Mouse (Mus musculus): ENCODE measurements around the gene Rpa2. TPM values are rescaled to one million over a fixed set of nuclear protein-coding genes. Genes with fewer than 3 reads are reported as not detected.
"Not testable (repeated sequence)": the region's sequence is repeated elsewhere in the genome, so short reads cannot be mapped to it uniquely, and the experiment has no call there.

The Rpa2 gene
- total RNA-seq, 2 experiments from 2014 or later = 10.8 to 13.6 TPM

DNA sequence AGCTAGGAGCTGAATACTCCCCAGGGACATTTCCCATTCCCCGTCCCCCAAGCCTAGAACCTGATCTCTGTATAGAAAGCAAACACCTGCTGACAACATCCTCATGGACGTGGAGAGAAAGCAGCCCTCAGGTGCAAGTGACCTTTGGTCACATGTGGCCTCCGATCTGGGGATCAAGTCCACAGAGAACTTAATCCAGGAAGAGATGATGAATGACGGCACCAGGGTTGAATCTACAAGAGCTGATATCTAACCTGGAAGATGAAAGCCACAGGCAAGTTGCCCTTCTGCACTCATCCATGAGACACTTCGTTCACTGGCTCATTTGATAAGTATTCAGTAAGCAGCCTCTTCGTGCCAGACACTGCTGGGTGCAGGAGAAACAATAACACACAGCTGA lies 5.5 kb upstream of the Rpa2 start:
- no peak for DNase-seq

DNA sequence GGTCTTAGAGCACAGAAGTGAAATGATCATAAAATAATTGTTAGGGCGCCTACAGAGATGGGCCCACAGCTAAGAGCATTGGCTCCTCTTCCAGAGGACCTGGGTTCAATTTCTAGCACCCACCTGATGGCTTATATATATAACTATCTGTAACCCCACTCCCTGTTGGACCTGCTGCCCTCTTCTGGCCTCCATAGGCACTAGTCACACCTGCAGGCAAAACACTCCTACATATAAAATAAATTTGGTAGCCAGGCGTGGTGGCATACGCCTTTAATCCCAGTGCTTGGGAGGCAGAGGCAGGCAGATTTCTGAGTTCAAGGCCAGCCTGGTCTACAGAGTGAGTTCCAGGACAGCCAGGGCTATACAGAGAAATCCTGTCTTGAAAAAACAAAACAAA lies 5.0 kb upstream of the Rpa2 start:
- DNase-seq = not testable (repeated sequence)

DNA sequence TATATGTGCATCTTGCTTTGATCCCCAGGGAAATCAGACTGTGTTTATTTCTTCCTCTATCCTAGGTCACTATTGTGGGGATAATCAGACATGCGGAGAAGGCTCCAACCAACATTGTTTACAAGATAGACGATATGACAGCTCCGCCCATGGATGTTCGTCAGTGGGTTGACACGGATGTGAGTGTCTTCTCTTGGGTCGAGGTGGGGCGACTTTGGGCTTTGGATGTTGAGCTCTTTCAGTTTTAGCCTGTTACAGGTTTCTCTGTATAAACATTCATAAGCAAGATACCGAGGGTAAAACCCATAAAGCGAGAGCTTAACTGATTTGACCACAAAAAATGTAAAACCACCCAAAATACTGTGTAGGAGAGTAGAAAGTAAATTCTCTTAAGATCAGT lies 3.6 kb downstream of the Rpa2 start:
- DNase-seq = no peak

DNA sequence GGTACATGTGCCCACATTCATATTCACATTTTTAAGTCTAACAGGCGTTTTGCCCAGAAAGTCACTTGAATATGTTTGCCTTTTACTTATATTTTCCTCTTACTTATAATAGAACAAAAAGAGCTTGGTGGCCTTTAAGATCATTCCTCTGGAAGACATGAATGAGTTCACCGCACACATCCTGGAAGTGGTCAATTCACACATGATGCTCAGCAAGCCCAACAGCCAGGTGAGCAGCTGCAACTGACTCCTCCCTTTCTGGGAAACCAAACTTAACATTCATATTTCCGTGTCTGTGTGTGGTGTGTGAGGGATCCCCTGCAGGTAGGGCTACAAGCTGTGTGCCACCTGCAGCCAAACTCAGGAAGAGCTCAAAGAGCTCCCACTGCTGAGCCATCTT lies 6.8 kb downstream of the Rpa2 start:
- DNase-seq = no peak

DNA sequence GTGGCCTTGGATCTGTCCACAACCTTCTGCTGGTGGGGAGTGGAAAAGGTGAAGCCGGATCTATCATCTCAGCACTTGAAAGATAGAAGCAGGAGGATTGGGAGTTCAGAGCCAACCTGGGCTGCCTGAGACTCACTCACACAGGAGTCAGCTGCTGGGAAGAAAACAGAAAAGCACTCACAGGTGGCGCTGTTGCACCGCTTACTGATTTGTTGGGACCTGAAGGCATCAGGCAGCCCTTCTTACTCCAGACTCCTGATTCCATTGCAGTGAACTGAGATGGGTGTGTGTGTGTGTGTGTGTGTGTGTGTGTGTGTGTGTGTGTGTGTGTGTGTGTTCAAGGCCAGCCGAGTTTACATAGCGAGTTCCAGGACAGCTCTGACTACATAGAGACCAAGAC lies 8.6 kb downstream of the Rpa2 start:
- DNase-seq = peak; percentile 78 to 81

DNA sequence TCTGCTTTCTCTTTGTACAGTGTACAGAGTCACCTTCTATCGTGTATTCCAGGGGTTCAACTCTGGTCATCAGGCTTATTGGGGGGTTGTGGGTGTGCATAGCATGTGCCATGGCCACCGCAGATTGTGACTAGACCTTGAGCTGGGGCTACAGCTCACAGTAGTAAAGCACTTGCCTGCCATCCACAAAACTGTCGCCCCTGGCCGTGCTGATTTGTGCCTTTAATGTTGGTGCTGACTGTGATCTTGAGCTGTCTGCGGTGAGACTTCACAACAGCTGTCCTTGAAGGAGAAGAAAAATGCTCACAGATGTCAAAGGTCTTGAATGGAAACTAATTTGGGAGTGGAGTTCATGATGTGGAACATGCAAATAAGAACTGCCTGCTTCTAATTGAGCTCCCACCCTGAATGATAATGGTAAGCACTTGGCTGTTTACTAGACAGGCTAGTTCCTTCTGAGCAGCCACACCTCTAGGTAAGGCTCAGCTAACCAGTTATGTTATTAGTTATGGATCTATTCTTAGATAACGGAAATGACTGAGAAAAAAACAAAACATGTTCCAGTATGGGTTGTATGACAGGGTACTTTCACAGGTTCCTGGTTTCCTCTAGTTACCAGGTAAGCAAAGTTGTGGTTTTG lies 10.6 kb downstream of the Rpa2 start:
- DNase-seq = no peak

DNA sequence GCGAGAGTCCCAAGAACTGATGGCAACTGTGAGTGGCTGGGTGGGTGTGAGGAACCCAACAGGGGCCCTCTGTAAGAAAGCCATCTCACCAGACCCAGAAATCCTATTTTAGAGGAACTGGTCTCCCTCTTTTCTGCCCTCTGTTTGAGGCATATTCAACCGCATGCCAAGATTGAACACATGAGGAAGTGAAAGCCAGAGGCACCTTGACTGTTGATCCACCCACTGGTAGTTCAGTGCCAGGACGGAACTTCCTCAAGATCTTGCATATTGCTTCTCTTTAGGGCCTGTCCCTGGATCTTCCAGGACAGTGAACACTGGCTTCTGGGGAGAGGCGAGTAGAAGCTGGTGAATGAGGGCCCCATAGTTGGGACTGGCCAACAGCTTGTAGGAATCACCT lies 12.2 kb downstream of the Rpa2 start:
- no peak for DNase-seq

DNA sequence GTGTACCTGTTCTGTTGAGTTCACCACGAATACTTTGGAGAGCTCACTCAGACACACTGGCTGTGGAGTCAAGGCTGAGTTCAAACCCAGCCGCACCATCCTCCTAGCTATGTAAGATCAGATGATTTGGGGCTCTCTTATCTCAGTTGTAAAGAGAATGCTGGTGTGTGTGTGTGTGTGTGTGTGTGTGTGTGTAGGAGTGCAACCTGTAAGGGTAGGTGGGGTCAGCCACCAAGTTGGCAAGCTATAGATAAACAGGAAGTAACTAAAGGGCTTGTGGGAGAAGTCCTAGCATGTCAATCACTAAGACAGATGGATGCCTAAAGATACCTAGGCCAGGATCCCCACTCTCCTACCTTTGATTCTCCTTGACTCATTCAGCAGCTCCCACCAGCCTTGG lies 15.6 kb downstream of the Rpa2 start:
- DNase-seq = no peak

DNA sequence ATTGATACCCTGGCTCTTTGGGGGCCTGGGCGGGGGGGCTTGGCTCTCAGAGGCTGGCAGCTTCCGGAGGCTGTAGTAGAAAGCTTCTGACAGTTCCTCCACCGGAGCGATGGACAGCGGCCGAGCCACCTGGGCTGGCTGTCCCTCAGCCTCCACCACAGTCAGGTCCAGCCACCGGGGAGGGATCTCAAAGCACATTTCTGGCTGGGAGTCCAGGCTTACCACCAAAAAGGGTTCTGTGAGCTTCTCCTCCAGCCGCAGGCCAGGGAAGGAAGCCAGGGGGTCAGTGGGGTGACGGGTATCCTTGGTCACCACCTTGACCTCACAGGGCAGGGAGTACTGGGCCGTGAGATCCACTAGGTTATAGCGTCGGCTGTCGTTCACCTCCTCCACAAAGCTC lies 17.1 kb downstream of the Rpa2 start:
- no peak for DNase-seq

DNA sequence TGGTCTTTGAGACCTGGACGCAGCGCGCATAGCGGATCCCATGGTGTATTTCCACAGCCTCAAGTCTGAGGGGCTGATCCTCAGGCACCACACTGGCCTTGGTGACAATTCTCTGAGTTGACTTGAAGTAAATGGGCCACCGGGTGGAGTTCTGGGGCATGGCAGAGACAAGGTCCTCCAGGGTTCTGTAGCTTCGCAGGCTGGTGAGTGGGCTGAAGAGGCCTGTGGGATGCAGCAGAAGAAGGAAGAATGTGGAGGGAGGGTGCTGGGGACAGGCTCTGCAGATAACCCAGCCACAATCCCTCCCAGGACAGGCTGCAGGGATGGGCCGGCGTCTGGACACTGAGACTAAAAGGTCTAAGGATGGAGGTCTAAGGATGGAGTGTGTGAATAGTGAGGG lies 21.6 kb downstream of the Rpa2 start:
- no peak for DNase-seq

DNA sequence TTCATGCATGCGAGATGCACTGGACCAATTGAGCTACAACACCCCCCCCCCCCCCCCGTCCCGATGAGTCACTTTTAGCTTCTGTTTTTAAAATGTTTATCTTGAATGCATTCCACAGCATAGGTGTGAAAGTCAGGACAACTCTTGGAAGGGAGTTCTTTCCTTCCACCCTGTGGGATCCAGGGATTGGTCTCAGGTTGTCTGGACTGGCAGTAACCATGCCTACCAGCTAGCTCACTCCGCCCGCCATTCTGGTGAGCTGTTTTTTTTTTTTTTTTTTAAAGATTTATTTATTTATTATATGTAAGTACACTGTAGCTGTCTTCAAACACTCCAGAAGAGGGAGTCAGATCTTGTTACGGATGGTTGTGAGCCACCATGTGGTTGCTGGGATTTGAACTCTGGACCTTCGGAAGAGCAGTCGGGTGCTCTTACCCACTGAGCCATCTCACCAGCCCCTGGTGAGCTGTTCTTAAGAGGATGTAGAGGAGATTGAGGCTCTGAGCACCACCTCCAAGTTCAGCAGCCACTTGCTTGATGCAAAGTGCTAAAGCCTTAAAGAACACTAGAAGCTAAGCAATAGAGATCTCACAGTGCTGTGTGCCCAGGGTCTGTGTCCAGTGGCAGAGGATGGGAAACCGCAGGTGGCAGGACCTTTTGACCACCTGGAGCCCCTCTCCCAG lies 25.3 kb downstream of the Rpa2 start:
- DNase-seq = not testable (repeated sequence)

DNA sequence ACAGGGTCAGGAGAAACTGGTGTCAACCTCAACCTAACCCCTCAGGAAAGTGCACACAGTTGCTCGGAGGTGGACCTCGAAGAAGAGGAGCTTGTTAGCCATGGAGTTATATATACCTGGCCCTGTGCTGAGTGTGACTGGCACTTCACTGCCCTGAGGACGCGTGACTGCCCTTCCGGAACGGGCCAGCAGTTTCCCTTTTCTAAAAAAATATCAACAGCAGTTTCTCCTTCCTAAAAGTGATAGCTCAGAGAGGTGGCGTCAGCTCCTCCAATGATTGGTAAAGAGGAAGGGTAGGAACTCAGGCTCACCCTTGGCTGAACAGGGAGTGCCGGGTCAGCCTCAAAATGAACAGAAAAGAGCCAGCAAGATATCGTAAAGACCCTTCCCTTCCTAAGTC lies 25.9 kb downstream of the Rpa2 start:
- no peak for DNase-seq

DNA sequence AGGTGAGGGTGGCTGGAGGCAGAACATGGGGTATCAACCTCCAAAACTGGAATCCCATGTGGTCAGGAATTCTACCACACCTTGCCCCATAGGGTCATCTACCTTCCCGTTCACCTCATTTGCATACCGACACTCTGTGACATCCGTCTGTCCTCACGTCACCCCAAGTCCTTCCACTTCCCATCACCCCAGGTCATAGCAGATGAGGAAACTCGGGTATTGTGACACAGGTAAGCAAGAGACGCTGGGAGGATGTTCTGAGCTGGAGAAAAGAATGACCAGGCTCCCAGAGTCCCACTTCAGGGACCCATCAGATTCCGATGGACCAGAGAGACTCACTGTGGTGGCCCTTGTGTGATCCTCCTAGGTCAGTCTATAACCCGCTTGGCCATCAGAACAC lies 26.6 kb downstream of the Rpa2 start:
- DNase-seq = no peak

DNA sequence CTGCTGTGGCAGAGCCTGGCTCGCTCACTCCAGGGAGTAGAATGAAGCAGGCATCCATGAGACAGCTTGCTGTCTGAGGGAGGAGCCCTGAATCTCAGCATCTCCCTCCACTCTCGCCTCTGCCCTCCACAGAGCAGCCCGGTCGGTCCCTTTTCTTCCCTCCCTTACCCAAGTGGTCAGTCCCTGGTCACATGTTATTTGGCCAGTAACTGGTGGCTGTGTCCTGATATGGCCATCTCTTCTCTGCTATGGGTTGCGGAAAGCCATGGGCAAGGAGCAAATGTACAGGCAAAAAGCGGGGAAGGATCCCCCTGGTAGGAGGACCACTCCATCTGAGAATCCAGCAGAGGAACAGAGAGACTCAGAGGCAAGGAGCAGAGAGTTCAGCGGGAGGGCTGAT lies 27.0 kb downstream of the Rpa2 start:
- DNase-seq = no peak

DNA sequence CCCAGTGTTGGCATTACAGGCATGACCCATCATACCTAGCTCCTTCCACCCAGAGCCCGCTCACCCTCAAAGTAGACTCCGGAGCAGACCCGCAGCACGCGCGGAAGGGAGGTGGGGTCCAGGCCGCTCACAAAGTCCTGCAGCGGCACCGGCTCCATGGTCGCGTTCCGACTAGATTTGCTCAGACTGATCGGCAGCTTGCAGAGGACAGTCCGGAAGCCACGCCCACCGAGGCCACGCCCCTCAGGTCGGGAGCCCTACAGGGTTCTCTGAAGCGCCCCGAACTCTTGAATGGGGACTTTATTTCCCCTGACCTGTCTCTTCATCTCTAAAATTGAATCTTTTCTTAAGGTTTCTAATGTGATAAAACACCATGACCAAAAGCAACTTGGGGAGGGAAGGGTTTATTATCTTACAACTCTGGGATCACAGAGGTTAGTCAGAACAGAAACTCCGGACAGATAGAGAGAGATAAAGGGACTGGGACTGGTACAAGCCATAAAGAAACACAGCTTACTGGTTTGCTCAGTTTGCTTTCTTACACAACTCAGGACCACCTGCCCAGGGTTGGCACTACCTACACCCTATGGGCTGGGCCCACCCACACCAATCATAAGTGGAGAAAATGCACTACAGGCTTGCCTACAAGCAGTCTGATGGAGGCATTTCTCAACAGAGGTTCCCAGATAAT lies 28.2 kb downstream of the Rpa2 start, which contains the start of gene Themis2:
TSS of gene Themis2 (minus strand) at position 192 of the 691 bp plus-strand sequence.
- DNase-seq = peak; percentile 87 to 94

DNA sequence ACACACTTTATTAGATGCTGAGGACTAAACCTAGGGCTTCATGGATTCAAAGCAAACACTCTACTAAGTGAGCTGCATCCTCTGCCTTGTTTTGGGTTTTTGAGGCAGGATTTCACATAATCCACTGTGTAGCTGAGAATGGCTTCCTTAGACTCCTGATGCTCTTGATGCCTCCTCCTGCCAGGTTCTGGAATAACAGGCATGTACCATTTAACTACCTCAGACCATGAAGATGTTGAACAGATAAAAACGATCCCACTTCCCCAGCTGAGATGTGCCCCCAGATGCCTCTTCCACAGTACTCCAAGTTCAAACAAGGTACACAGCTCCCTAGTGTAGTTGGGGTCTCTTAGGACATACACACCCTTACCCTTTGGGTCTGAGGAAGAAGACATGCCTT lies 29.3 kb downstream of the Rpa2 start:
- no peak for DNase-seq

DNA sequence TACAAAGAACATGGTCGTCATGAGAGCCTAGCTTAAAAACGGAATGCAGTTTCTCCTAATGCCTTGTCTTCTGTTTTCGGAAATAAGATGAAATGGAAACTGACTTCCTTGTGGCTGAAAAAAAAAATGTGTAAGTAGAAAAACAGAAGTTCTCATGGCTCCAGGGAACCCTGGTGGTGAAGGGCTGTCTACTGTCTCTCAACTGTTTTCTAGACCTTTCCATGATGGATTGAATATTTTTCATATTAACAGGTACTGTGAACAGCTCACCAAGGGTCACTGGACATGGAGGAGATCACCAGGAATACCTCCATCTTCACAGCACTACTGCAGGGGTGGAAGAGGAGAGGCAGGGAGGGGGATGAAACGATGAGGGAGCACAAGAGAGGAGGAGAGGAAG lies 29.9 kb downstream of the Rpa2 start:
- DNase-seq = no peak

DNA sequence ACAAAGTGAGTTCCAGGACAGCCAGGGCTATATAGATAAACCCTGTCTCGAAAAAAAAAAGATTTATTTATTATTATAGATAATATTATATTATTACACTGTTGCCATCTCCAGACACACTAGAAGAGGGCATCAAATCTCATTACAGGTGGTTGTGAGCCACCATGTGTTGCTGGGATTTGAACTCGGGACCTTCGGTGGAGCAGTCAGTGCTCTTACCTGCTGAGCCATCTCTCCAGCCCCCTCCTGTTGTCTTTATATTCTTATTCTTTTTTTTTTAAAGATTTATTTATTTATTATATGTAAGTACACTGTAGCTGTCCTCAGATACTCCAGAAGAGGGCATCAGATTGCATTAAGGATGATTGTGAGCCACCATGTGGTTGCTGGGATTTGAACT lies 30.5 kb downstream of the Rpa2 start:
- not testable (repeated sequence) for DNase-seq

DNA sequence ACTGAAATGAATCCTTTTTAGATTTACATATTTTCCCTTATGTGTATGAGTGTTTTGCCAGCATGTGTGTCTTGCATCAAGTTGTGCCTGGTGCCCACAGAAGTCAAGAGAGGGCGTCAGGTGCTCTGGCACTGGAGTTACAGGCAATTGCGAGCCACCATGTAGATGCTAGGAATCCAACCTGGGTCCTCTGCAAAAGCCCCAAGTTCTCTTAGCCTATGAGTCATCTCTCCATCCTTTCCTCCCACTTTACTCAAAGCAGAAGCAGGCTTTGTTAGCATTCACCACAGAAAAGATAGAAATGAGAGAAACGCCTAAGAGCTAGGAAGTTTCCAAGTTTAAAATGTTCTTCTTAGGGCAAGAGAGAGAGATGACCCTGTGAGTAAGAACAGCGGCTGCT lies 31.7 kb downstream of the Rpa2 start:
- DNase-seq = no peak

DNA sequence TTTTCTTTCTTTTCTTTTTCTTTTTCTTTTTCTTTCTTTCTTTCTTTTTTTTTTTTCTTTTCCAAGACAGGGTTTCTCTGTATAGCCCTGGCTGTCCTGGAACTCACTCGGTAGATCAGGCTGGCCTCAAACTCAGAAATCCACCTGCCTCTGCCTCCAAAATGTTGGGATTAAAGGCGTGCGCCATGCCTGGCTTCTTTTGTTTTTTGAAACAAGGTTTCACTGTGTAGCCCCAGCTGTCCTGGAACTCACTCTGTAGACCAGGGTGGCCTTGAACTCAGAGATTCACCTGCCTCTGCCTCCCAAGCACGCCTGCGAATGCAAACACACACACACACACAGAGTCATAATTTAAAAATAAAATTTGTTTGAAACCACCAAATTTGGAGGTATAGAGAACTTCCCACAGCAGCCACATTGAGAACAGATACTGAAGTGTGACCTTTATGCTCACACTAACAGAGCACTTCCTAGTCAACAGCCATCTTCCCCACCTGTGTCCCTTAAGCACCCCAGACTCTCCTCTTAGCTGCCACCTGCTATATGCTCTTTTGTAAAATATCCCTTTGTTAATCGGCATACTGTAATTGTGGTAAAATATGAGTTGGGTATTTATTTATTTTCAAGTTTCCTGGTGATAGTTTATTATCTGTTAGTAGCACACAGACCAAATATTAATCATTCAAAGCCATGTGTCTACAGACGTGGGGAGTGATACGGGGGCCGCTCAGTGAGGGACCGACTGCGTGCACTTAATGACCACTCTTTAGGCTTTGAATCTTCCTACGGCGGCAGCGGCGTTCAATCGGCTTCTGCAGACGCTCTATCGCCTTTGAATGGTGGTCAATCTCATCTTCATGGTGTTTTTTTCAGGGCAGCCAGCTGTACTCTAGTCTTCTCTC lies 33.3 kb downstream of the Rpa2 start:
- DNase-seq = no peak

DNA sequence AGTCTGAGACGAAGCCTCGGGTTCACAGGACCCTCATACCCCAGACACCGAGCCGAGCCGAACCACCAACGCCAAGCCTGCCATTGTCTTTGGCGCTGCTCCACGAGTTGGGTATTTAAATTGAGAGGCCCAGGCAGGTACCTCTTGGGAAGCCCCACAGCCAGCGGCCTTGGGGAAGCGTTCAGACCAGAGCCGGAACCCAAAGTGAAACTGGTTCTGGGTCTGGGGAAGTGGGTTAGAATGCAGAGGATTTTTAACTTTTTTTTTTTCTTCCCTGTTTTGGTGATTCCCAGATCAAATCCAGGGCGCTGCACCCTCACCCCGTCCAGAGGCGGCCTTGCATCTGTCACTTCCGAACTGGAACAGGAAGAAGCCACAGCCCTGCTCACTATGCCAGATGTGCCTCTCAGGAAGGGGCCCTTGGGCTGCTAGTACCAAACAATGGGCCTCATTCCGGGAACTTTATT lies 34.1 kb downstream of the Rpa2 start:
- peak in 1 of 2 experiments; percentile 11 for DNase-seq

DNA sequence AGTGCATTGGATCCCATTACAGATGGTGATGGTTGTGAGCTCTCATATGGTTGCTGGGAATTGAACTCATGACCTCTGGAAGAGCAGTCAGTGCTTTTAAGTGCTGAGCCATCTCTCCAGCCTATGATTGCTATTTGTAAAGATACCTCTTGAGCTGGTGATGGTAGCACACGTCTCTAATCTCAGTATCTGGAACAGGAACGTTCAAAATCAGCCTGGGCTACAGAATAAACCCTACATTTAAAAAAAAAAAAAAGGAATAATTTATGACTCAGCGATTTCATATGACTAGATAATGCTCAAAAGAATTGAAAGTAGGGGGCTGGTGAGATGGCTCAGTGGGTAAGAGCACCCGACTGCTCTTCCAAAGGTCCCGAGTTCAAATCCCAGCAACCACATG lies 35.1 kb downstream of the Rpa2 start:
- no peak for DNase-seq
